Mouse (Mus musculus) stomach, embryonic 15.5 days (tissue): Measurements from ENCODE around the gene Ppp2r3d. TPM values are rescaled to one million over a fixed set of nuclear protein-coding genes. Genes with fewer than 3 reads are reported as not detected.

Experiments
- ATAC-seq: fragments of 200-750 bp; cut with Nextera tagmentation; 2 replicates; pipeline ENCODE4 v1.8.0; 2017; ENCODE audit warnings: low read depth, moderate number of reproducible peaks, moderate TSS enrichment; ENCODE audit not compliant: insufficient read depth, low FRiP score
- H3K27ac ChIP-seq: fragments of 300-500 bp; sonication (generic); 2 replicates; pipeline ENCODE4 v1.5.1; 2015; ENCODE audit warnings: mild to moderate bottlenecking, inconsistent platforms
- H3K27me3 ChIP-seq: fragments of 300-500 bp; sonication (generic); replicated peaks from 2 replicates; pipeline ENCODE4 v1.6.1; 2015; ENCODE audit warnings: inconsistent platforms
- H3K36me3 ChIP-seq: fragments of 300-500 bp; sonication (generic); 2 replicates; pipeline ENCODE4 v1.6.1; 2015; ENCODE audit warnings: inconsistent platforms
- H3K4me1 ChIP-seq: fragments of 300-500 bp; sonication (generic); 2 replicates; pipeline ENCODE4 v1.6.1; 2015; ENCODE audit warnings: inconsistent platforms
- H3K4me2 ChIP-seq: fragments of 300-500 bp; sonication (generic); 2 replicates; pipeline ENCODE4 v1.6.1; 2015; ENCODE audit warnings: mild to moderate bottlenecking, inconsistent platforms
- H3K4me3 ChIP-seq: fragments of 300-500 bp; sonication (generic); replicated peaks from 2 replicates; pipeline ENCODE4 v1.5.1; 2015; ENCODE audit warnings: inconsistent platforms
- H3K9ac ChIP-seq: fragments of 300-500 bp; sonication (generic); 2 replicates; pipeline ENCODE4 v1.6.1; 2015; ENCODE audit warnings: inconsistent platforms
- H3K9me3 ChIP-seq: fragments of 300-500 bp; sonication (generic); 2 replicates; pipeline ENCODE4 v1.6.1; 2016; ENCODE audit warnings: inconsistent platforms
- WGBS: fragments of 180-500 bp; shearing (Covaris S2); methylation state at CpG from one replicate; pipeline ENCODE4 v1.1.7; 2015; 5-methylcytosine and 5-hydroxymethylcytosine counted together
- polyA plus RNA-seq: library from polyadenylated mRNA; unstranded; fragments of >200 nt; fragmentation: Nextera tagmentation; extraction: Ambion mirVana; gene quantifications from 2 replicates; pipeline ENCODE4 v1.2.1, GENCODE M21; 2015

Gene Ppp2r3d
- polyA plus RNA-seq, 1 experiment from 2014 or later, result 128 TPM

DNA sequence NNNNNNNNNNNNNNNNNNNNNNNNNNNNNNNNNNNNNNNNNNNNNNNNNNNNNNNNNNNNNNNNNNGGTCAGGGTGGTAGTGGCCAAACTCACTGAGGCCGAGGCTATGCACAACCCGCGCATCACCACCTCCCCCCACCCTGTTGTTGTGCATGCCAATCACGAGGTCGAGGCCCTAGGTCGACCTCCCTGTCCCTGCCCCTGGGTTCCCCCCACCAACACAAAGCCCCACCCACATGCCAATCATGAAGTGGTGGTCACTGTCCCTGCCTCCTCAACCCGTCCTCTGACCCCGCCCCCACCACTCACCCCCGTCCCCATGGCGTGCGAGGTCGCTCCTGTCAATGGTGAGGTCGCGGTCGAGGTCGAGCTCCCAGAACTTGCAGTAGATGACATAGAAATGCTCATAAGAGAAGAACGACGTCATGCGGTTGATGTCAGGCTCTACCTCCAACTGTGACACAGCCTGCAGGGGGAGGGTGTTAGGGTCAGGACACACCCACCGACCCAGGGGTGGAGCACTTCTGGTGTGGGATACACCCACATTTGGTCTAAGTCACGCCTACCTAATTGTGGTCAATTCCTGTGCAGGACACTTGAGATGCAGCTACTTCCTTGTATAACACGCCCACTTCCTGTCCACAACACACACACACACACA, 37.9 kb downstream of the Ppp2r3d start:
- Histone ChIP-seq H3K4me2 (no peak overlapping the region), H3K27me3 (no peaks in the 10 kb centered on the region), H3K27ac (no peak overlapping the region), H3K36me3 (peaks cover 35% of the 10 kb centered on the region), H3K9ac (no peak overlapping the region), H3K4me3 (no peak overlapping the region), H3K4me1 (no peaks in the 10 kb centered on the region), H3K9me3 (no peaks in the 10 kb centered on the region; the same call in 1 of the 2 replicates)
- ATAC-seq, result 0 out of 2 replicates have a peak, but pooled peaks have one; percentile 11
- 94% methylated on average over 22 of the region's 22 CpGs for WGBS

DNA sequence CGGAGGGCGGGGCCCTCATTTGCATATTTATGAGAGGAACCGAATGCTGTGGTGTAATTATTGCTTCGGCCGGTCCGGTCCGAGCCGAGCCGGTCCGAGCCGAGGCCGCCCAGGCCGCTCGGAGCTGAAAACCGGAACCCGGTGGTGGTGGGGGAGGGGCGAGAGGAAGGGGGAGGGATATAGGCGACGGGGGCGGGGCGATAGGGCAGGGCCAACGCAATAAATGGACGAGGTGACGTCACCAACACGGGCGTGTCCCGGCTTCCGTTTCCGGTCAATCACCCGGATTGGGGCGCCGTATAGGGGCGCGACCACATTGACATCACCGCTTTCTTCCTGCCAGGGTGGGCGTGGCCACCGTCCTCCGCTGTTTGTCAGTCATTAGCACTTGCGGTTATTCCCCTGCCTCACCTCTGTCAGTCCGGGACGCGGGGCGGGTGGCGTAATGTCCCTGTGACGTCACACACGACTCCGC, 51.2 kb downstream of the Ppp2r3d start:
- no peaks in the 10 kb centered on the region for H3K4me1 ChIP-seq
- no peaks in the 10 kb centered on the region for H3K9me3 ChIP-seq
- peak overlapping the region; percentile 78 for H3K4me2 ChIP-seq
- peak; percentile 7 for ATAC-seq
- WGBS, result under 1% methylated on average over 35 of the region's 47 CpGs
- peak overlapping the region; percentile 98 for H3K27ac ChIP-seq
- H3K36me3 ChIP-seq, result no peaks in the 10 kb centered on the region
- no peaks in the 10 kb centered on the region for H3K27me3 ChIP-seq
- H3K9ac ChIP-seq, result peak overlapping the region; percentile 48
- H3K4me3 ChIP-seq, result peak overlapping the region; percentile 66

DNA sequence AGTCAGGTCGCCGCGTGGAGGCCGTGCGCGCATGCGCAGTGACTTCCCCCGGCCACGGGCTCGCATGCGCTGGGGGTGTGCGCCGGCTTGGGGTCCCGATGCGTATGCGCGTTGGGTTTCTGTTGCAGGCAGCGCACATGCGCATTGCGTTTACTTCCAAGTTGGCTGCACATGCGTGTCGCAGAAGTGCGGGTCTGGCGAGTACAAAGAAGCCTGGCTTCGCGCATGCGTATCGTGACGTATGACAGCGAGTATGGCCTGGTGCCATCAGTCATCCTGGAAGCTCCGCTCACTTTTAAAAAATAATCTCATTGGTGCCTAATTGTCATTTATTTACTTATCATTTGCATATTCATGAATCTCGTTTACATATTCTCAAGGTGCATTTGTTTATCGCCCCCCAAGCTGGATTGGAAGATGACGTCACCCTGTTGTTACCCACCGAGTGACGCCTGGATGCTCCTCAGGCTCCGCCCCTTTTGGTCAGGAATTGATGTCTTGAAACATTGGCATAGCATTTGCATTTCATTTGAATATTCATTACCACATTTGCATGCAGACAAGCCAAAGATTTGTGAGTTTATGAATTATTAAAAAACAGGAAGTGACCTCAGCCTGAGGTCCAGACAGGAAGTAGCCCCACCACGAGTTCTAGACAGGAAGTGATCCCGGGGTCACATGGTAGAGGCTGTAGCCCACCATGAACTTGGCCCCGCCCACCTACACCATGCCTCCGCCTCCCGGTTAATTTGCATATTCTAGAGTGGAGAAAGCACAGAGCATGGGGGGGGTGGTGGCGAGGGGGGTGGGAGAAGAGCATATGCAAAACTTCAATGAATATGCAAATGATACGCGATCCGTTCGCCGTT, 51.9 kb downstream of the Ppp2r3d start:
- Histone ChIP-seq H3K9me3 (no peaks in the 10 kb centered on the region), H3K4me3 (peak overlapping the region; percentile 66), H3K36me3 (no peaks in the 10 kb centered on the region), H3K27me3 (no peaks in the 10 kb centered on the region), H3K4me2 (peak overlapping the region; percentile 78), H3K27ac (peak overlapping the region; percentile 98), H3K9ac (no peak overlapping the region; the same call in 1 of the 2 replicates), H3K4me1 (no peaks in the 10 kb centered on the region)
- under 1% methylated on average over 48 of the region's 48 CpGs for WGBS
- peak; percentile 59 for ATAC-seq

DNA sequence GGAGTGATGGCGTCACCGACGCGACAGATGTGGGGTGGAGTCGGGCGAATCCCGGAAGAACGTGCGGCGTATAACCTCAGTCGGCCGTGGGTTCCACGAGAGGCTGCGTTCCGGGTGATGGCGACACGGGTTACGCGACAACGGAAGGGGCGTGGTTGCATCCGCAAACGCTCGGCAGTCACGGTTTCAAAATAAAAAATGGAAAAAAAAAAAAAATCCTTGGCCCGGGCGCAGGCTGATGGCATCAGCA, 52.5 kb downstream of the Ppp2r3d start:
- H3K4me3 ChIP-seq, result peak overlapping the region; percentile 66
- peak overlapping the region; percentile 60 for H3K9ac ChIP-seq
- no peaks in the 10 kb centered on the region for H3K36me3 ChIP-seq
- H3K9me3 ChIP-seq, result no peaks in the 10 kb centered on the region
- peak overlapping the region; percentile 98 for H3K27ac ChIP-seq
- no peaks in the 10 kb centered on the region for H3K27me3 ChIP-seq
- WGBS, result under 1% methylated on average over 27 of the region's 27 CpGs
- no peaks in the 10 kb centered on the region for H3K4me1 ChIP-seq
- no peak for ATAC-seq
- H3K4me2 ChIP-seq, result peak overlapping the region; percentile 78

DNA sequence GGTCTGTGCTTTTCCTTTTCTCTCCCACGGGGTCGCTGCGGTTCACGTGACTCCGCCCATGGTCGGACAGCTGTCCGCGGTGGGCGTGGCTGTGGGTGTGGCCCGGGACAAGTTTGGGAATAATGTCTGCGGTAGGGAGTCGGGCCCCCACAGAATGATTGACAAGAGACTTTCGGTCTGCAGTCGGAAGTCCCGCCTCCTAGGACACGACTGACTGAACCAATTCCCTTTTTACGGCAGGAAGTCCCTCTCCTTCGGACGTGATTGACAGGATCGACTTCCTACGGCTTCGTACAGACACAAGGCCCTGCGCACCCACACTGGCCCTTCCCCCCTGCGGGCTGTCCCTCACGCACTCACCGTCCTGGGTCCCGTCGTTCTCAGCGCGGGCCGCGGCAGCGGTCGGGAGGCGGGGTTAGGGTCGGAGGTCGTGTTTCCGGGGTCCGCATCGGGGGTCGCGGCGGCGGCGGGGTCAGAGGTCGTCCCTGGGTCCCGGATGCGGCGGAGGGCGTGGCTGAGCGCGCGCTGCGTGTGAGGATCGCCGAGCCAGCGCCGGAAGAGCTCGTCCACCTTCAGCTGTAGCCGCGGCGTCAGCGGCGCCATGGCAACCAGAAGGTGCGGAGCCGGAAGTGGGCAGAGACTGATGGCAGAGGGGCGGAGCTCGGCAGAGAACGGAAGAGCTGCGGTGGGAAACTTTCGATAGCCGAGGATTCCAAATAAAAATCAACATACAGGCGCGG, 53.0 kb downstream of the Ppp2r3d start:
- Histone ChIP-seq H3K4me1 (no peaks in the 10 kb centered on the region), H3K27me3 (no peaks in the 10 kb centered on the region), H3K27ac (peak overlapping the region; percentile 98), H3K9ac (peak overlapping the region; percentile 60), H3K9me3 (no peaks in the 10 kb centered on the region), H3K36me3 (no peaks in the 10 kb centered on the region), H3K4me2 (peak overlapping the region; percentile 78), H3K4me3 (peak overlapping the region; percentile 66)
- ATAC-seq, result peak; percentile 73
- under 1% methylated on average over 74 of the region's 74 CpGs for WGBS

DNA sequence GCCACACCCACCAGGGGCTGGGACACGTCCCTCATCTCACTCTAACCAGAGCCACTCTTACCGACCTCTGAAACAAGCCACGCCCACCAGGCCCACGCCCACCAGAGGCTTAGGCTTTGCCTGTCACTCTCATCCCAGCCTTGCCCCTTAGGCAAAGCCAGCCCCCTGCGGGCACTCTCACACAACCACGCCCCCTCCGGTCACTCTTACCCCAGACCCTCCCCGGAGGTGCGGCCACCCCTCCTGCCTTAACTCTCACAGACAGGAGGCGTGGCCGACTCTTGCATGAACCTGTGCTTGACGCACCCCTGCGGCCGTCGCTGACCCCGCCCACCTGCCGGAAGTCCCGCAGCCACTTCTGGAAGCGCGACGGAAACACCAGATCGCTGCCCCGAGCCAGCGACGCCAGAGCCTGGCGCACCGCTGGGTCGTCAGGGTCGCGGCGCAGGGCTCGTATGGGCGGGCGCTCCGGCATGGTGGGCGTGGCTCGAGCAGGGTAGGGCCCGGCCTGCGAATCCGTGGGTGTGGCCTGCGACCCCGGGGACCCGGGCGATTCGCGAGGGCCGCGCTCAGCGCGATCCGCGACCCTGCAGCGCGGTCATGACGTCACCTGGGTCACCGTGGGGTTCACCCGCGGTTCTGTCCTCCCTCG, 53.7 kb downstream of the Ppp2r3d start:
- under 1% methylated on average over 59 of the region's 59 CpGs for WGBS
- peak; percentile 74 for ATAC-seq

DNA sequence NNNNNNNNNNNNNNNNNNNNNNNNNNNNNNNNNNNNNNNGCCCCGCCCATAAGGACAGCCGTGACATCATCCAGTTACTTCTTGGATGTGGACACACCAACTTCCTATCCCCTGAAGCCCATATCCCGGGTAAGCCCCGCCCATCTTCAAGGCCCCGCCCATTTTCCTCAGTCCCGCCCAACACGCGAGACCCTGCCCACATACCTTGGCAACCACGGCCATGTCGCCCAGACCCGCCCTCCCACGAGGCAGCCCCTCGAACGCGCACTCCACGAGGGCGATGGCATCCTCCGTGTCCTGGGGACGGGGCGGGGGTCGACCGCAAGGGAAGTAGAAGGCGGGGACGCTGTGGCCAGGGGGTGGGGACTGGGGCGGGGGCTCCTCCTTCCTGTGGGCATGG, 54.3 kb downstream of the Ppp2r3d start:
- Histone ChIP-seq H3K4me2 (peak overlapping the region; percentile 78), H3K36me3 (no peaks in the 10 kb centered on the region), H3K27me3 (no peaks in the 10 kb centered on the region), H3K9ac (no peak overlapping the region), H3K4me3 (peak overlapping the region; percentile 66), H3K4me1 (no peaks in the 10 kb centered on the region), H3K9me3 (no peaks in the 10 kb centered on the region), H3K27ac (peak overlapping the region; percentile 98)
- 1% methylated on average over 22 of the region's 25 CpGs for WGBS
- ATAC-seq, result no peak

More for the DNA sequence above, 53.7 kb downstream of the Ppp2r3d start:
- H3K9ac ChIP-seq, result peak overlapping the region; percentile 10; the same call in 1 of the 2 replicates
- no peaks in the 10 kb centered on the region for H3K9me3 ChIP-seq
- no peaks in the 10 kb centered on the region for H3K27me3 ChIP-seq
- no peaks in the 10 kb centered on the region for H3K4me1 ChIP-seq
- H3K4me3 ChIP-seq, result peak overlapping the region; percentile 66
- H3K27ac ChIP-seq, result peak overlapping the region; percentile 98
- no peaks in the 10 kb centered on the region for H3K36me3 ChIP-seq
- peak overlapping the region; percentile 78 for H3K4me2 ChIP-seq

DNA sequence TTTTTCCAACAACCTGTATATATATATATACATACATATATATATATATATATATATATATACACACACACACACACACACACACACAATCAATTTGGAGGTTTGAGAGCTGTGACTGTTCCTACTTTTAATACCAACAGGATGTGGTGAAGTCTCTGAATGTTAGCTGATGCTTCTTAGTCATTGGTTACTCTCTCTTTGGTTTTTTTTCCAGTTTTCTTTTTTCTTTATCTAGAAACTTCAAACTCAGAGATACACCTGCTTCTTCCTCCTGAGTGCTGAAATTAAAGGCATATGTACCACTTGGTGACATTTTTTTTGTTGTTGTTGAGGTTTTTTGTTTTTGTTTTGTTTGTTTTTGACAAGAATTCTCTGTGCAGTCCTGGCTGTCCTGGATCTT, 63.8 kb downstream of the Ppp2r3d start:
- Histone ChIP-seq H3K4me3 (no peak overlapping the region), H3K9ac (no peak overlapping the region), H3K9me3 (no peaks in the 10 kb centered on the region), H3K4me1 (no peaks in the 10 kb centered on the region), H3K4me2 (no peak overlapping the region), H3K27ac (no peak overlapping the region), H3K36me3 (no peaks in the 10 kb centered on the region), H3K27me3 (no peaks in the 10 kb centered on the region)
- no peak for ATAC-seq

DNA sequence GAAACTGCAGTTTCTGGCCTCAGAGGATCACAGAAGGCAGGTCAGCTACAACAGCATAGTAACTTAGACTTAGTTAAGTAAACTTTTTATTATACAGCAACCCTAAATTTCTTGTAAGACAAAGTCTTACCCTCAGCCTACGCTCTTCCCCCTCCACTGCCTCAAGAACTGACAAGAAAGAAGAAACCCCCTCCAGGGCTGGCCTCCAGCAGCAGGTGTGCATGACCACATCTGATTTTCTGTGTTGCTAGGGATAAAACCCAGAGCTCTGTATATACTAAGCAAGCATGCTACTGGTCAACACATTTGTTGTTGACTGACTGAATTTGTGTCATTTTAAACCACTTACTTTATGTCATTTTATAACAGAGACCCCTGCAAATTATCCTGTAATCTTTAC, 65.1 kb downstream of the Ppp2r3d start:
- H3K36me3 ChIP-seq, result no peaks in the 10 kb centered on the region
- H3K4me2 ChIP-seq, result no peak overlapping the region
- no peaks in the 10 kb centered on the region for H3K9me3 ChIP-seq
- ATAC-seq, result no peak
- H3K27me3 ChIP-seq, result no peaks in the 10 kb centered on the region
- WGBS, result 39% methylated on average over 1 of the region's 1 CpGs
- no peak overlapping the region for H3K27ac ChIP-seq
- H3K4me3 ChIP-seq, result no peak overlapping the region
- no peaks in the 10 kb centered on the region for H3K4me1 ChIP-seq
- H3K9ac ChIP-seq, result no peak overlapping the region

DNA sequence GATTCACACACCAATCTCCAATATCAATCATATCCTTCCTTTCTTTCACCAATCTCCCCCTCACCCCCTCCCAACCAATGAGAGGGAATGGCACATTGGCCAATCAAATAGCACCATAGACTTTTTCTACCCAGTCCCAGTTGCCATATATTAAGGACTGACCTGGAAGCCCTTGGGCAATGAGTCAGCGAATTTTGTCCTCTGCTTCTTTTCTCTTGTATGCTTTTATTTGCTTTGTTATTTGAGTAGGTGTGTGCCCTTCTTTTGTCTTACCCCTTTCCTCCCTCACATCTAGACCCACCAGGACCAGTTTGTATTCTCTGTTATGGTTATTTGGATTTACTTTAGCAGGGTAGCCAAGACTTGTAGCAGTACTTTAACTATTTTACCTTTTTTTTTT, 68.1 kb downstream of the Ppp2r3d start:
- WGBS, result 46% methylated on average over 1 of the region's 1 CpGs
- no peaks in the 10 kb centered on the region for H3K27me3 ChIP-seq
- H3K9ac ChIP-seq, result no peak overlapping the region
- no peaks in the 10 kb centered on the region for H3K36me3 ChIP-seq
- H3K9me3 ChIP-seq, result no peaks in the 10 kb centered on the region
- H3K4me1 ChIP-seq, result no peaks in the 10 kb centered on the region
- H3K4me3 ChIP-seq, result no peak overlapping the region
- no peak overlapping the region for H3K4me2 ChIP-seq
- no peak overlapping the region for H3K27ac ChIP-seq
- ATAC-seq, result no peak
